Mouse (Mus musculus) gastrocnemius, adult 2 months (tissue): ENCODE measurements at regions not wholly inside any gene's neighbourhood (a gene's known extent, or its start where the extent isn't known, plus 50 kb on each side); places are given as distances from the start of the nearest gene placed in this dataset.

Source experiments
- DNase-seq: peaks from one replicate; pipeline ENCODE4 v3.0.0; 2022
- H3K27ac ChIP-seq: fragments of 200-600 bp; 2 replicates; pipeline ENCODE4 v1.8.1; 2022; ENCODE audit warnings: mild to moderate bottlenecking
- H3K4me3 ChIP-seq: fragments of 200-600 bp; 2 replicates; pipeline ENCODE4 v1.8.1; 2022; ENCODE audit warnings: mild to moderate bottlenecking, moderate library complexity
- CTCF ChIP-seq: fragments of 200-600 bp; IDR thresholded peaks from 2 replicates; pipeline ENCODE4 v1.8.1; 2022; ENCODE audit warnings: antibody characterized with exemption, mild to moderate bottlenecking, moderate library complexity
- intact Hi-C: fragments of 180-260 bp; cut with DNase I; formaldehyde crosslinking; loops from one replicate; pipeline ENCODE4 v1.15.1; 2025

- no peak overlapping the region for H3K4me3 ChIP-seq
- no peak for TF ChIP-seq CTCF
- no peak overlapping the region for H3K27ac ChIP-seq
- DNase-seq, result no peak
- intact Hi-C loops, result no loop called here
Observed at GRCm38 (mm10) chr13:82305076-82305475, 522.2 kb downstream of the Cetn3 start.

- intact Hi-C loops, result no loop called here
Observed at GRCm38 (mm10) chr13:82308336-82308735, 525.5 kb downstream of the Cetn3 start.

GRCm38 (mm10) chr13:82316573-82317202, 533.8 kb downstream of the Cetn3 start:
- no peak overlapping the region for H3K27ac ChIP-seq
- DNase-seq, result no peak
- intact Hi-C loops, result no loop called here
- TF ChIP-seq CTCF, result no peak
- no peak overlapping the region for H3K4me3 ChIP-seq

More at GRCm38 (mm10) chr13:82308336-82308735, 525.5 kb downstream of the Cetn3 start:
- TF ChIP-seq CTCF, result no peak
- H3K27ac ChIP-seq, result no peak overlapping the region
- H3K4me3 ChIP-seq, result no peak overlapping the region
- DNase-seq, result no peak

- H3K27ac ChIP-seq, result no peak overlapping the region
- no peak for DNase-seq
- no peak for TF ChIP-seq CTCF
- intact Hi-C loops, result no loop called here
- no peak overlapping the region for H3K4me3 ChIP-seq
Observed at GRCm38 (mm10) chr13:82317203-82317580, 534.3 kb downstream of the Cetn3 start.

GRCm38 (mm10) chr13:82318395-82318794, 535.5 kb downstream of the Cetn3 start:
- Histone ChIP-seq H3K4me3 (no peak overlapping the region), H3K27ac (no peak overlapping the region)
- intact Hi-C loops, result no loop called here
- TF ChIP-seq CTCF, result no peak
- DNase-seq, result no peak

- DNase-seq, result no peak
- H3K4me3 ChIP-seq, result no peak overlapping the region
- no peak overlapping the region for H3K27ac ChIP-seq
- intact Hi-C loops, result no loop called here
- no peak for TF ChIP-seq CTCF
Observed at GRCm38 (mm10) chr13:82354355-82354754, 571.5 kb downstream of the Cetn3 start.

GRCm38 (mm10) chr13:82355296-82355695, 572.4 kb downstream of the Cetn3 start:
- TF ChIP-seq CTCF, result no peak
- H3K4me3 ChIP-seq, result no peak overlapping the region
- intact Hi-C loops, result no loop called here
- no peak overlapping the region for H3K27ac ChIP-seq
- no peak for DNase-seq

GRCm38 (mm10) chr13:82359442-82359841, 576.6 kb downstream of the Cetn3 start:
- Histone ChIP-seq H3K4me3 (no peak overlapping the region), H3K27ac (no peak overlapping the region)
- DNase-seq, result no peak
- intact Hi-C loops, result no loop called here
- no peak for TF ChIP-seq CTCF

GRCm38 (mm10) chr13:82360711-82361110, 577.8 kb downstream of the Cetn3 start:
- no peak overlapping the region for H3K27ac ChIP-seq
- intact Hi-C loops, result no loop called here

GRCm38 (mm10) chr13:82361379-82361778, 578.5 kb downstream of the Cetn3 start:
- Histone ChIP-seq H3K4me3 (no peak overlapping the region), H3K27ac (no peak overlapping the region)
- intact Hi-C loops, result no loop called here
- no peak for DNase-seq
- TF ChIP-seq CTCF, result no peak

More at GRCm38 (mm10) chr13:82360711-82361110, 577.8 kb downstream of the Cetn3 start:
- no peak for DNase-seq
- H3K4me3 ChIP-seq, result no peak overlapping the region
- TF ChIP-seq CTCF, result no peak

- Histone ChIP-seq H3K4me3 (no peak overlapping the region), H3K27ac (no peak overlapping the region)
- intact Hi-C loops, result no loop called here
- no peak for DNase-seq
- TF ChIP-seq CTCF, result no peak
Observed at GRCm38 (mm10) chr13:82366768-82367167, 583.9 kb downstream of the Cetn3 start.

- DNase-seq, result no peak
- intact Hi-C loops, result no loop called here
- no peak for TF ChIP-seq CTCF
- no peak overlapping the region for H3K4me3 ChIP-seq
- H3K27ac ChIP-seq, result no peak overlapping the region
Observed at GRCm38 (mm10) chr13:82371579-82371978, 588.7 kb downstream of the Cetn3 start.

GRCm38 (mm10) chr13:82372612-82373011, 589.7 kb downstream of the Cetn3 start:
- Histone ChIP-seq H3K4me3 (no peak overlapping the region), H3K27ac (no peak overlapping the region)
- intact Hi-C loops, result no loop called here
- no peak for DNase-seq
- no peak for TF ChIP-seq CTCF

- no peak for TF ChIP-seq CTCF
- no peak overlapping the region for H3K27ac ChIP-seq
- intact Hi-C loops, result no loop called here
- DNase-seq, result no peak
- no peak overlapping the region for H3K4me3 ChIP-seq
Observed at GRCm38 (mm10) chr13:82392908-82393307, 610.0 kb downstream of the Cetn3 start.

- H3K27ac ChIP-seq, result no peak overlapping the region
- intact Hi-C loops, result no loop called here
Observed at GRCm38 (mm10) chr13:82393496-82393895, 610.6 kb downstream of the Cetn3 start.

More at GRCm38 (mm10) chr13:82393496-82393895, 610.6 kb downstream of the Cetn3 start:
- TF ChIP-seq CTCF, result no peak
- no peak overlapping the region for H3K4me3 ChIP-seq
- no peak for DNase-seq
